Mouse (Mus musculus) adrenal gland, adult (tissue): ENCODE measurements around the gene Ptbp3.

Experiments
- DNase-seq, 2 experiments: peaks; one replicate each; pipeline ENCODE4 v3.0.0; 2022 to 2023; ENCODE audit warnings: low spot score in 1 of 2; ENCODE audit not compliant: inconsistent age in 2 of 2

Gene Ptbp3

GRCm38 (mm10) chr4:59439960-59440359 lies 109.2 kb downstream of the Ptbp3 start:
- peak in 1 of 2 experiments; percentile 66 for DNase-seq

- DNase-seq = no peak
Observed at GRCm38 (mm10) chr4:59439041-59439440, 110.1 kb downstream of the Ptbp3 start.

GRCm38 (mm10) chr4:59437990-59438854 lies 110.9 kb downstream of the Ptbp3 start, which contains the start of gene Susd1:
Gene Susd1, minus strand, starts transcription at chr4:59438633.
- DNase-seq = peak; percentile 72 to 86

GRCm38 (mm10) chr4:59435951-59436350 lies 113.2 kb downstream of the Ptbp3 start:
- no peak for DNase-seq

GRCm38 (mm10) chr4:59434039-59434438 lies 115.1 kb downstream of the Ptbp3 start:
- no peak for DNase-seq

GRCm38 (mm10) chr4:59429128-59429527 lies 120.0 kb downstream of the Ptbp3 start:
- no peak for DNase-seq

GRCm38 (mm10) chr4:59426429-59426828 lies 122.7 kb downstream of the Ptbp3 start:
- no peak for DNase-seq

GRCm38 (mm10) chr4:59422808-59423207 lies 126.4 kb downstream of the Ptbp3 start:
- DNase-seq = no peak

- DNase-seq = peak; percentile 45 to 74
Observed at GRCm38 (mm10) chr4:59422025-59422783, 127.0 kb downstream of the Ptbp3 start.
